Mouse (Mus musculus) adrenal gland (tissue): ENCODE data around the gene Ank3.

Experiments used
- intact Hi-C: fragments of 180-260 bp; cut with DNase I; formaldehyde crosslinking; loops from one replicate; pipeline ENCODE4 v1.15.1; 2025

Ank3 gene

DNA sequence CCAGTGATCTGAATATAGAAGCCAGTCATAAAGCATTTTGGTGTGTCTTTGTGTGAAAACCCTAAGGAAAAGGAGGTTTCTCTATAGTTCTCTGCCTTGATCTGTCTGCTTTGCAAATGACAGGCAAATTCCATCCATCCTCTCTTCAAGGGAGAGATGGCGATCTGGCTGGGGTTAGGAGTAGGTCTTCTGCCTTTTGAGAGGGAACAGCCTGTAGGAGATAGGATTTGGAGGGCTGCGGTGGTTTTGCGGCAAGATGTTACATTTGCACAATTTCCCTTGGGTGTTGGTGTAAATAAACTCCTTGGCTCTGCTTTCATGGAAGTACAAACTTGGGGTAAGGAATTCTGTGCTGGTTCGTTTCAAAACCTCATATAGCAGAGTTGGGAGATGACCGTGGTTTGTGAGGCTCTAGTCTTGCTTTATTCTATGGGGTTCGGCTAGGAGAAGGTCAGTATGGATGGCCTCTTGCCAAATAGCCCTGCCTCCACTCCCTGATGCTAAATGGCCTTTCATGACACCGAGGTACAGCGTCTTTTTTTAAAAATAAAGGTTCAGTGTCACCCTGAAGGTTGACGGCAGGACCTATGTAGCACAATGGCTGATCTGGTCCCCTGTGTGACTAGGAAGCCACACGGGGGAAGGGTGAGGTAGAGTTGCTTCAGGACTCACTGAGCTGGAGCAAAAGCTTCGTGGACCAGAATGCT is 309.4 kb downstream of the Ank3 start:
- intact Hi-C loops, result no loop called here

DNA sequence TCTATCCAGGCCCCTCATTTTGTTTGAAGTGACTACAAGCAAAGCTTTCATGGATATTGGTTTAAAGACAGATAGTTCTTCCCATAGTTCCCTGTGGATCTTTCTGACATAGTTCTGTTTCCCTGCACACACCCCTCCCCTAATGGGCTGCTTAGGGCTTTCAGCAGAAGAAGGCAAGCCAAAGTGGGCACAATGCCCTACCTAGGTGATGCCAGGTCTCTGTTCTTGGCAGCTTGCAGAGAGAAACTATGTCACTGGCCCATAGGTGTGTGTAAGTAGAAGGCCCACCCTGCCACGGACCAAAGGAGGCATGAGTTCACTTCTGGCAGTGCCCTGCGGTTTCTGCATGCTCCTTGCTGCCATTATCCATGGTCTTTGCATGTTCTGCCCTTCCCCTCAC is 311.1 kb downstream of the Ank3 start:
- intact Hi-C loops, result no loop called here

DNA sequence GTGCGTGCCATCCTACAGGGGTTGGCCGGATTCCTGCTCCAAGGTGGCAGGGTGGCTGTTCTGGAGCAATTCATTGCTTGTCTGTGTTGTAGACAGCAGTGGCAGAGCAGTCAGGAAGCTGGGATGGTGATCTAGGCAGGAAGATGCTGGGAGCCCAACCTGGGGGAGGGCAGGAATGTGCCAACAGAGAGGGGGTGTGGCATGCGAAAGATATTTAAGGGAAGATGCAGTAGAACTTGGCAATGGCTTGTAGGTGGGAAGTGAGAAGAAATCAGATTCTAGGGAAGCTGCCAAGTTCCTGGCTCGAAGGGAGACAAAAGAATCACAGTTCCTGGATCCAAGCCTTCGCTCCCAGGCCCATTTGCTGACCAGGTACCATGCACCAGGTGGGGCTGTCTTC is 312.2 kb downstream of the Ank3 start:
- intact Hi-C loops, result no loop called here

DNA sequence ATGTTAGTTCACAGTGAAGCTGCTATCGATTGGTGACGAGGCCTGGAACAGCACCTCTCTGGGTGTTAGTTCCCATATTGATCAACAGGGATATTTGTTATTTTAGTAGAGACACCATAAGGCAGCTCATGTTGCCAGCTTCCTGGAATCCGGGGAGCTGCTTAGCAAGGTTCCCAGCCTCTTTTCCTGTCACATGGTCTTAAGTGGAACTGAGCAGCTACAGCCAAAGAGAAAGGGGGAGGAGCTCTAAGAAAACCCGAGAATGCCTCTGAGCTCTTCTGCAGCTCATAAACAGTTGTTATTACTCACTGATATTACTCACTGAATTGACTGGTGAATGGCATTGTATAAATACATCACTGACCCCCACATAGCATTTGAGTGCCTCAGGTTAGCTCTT is 318.3 kb downstream of the Ank3 start:
- intact Hi-C loops, result no loop called here

DNA sequence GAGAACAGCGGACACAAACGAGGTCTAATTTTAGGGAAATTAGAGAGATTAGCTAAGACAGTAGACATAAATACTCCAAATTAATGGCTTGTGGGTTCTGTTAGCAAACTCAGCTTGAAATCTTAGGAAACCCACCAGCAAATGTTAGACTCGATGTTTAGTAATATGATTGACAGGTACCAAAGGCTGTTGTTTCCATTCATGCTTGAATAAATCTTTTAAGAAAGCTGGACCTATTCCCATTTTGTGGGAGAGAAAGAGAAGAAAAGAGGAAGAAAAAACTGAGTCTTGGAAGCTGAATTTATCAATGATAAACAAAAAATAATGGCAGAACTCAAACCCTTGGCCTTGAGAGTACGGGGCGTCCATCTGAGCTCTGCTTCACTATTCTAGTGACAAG is 320.8 kb downstream of the Ank3 start:
- intact Hi-C loops, result no loop called here

DNA sequence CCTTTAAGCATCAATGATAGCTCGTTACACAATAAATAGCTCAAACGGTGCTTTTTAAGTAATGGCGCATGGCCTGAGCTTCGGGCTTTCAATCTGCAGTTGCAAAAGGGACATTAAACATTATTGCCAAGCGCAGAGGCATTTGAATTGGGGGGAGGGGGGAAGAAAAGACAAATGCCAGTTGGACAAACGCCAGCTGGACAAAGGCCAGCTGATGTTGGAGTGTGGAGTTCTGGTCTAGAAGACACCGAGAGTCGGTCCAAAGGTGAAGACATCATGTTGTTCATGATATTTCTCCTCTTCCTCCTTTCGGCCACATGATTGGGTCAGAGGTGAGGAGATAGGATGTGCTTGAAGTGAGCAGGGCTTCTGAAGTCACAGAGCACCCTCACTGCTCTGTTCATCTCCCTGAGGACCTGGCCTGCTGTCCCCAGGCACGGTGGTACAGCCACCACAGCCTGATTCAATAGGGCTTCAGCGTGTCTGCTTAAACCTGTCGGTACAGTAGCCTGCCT is 321.4 kb downstream of the Ank3 start:
- intact Hi-C loops, result no loop called here

DNA sequence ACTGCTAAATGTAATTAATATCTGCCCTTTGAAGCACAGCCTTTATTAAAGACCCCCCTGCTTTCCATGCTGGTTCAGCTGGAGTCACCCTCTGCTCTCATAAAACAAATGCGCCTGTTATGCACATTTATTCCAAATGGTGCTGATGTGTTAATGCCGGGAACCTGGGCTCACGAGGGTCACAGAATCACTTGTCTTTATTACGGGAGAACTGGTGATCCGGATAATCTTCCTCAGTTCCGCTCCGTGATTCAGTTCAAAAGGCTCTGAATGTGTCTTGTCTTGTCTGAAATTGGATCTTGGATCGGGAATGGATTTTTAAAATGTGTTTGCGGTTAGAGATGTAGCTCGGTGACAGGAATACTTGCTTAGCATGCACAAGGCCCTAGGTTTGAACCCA is 321.9 kb downstream of the Ank3 start:
- intact Hi-C loops, result no loop called here

DNA sequence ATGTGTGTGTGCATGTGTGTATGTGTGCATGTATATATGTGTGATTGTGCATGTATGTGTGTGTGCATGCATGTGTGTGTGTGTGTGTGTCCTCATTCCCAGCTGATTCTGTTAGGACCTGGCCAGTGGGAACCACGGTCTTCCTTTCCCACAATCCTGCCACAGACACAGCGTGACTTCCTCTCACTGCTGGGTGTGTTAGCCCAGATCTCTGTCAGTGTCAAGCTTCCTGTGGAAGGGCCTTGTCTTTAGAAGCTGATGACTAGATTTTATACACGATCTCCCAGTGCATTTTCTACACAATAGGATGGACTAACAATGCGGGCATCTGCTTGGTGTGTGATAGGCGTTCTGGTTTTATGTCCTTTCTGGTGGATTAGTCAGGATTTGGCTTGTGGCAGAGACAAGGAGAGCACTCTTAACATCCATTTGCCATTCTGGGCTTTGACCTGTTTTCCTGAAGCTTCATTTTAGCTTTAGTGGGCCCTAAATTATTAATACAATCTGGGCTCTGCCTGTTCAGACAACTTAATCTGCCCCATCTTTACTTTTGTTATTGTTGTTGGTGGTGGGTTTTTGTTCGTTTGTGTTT is 322.4 kb downstream of the Ank3 start:
- intact Hi-C loops, result no loop called here

DNA sequence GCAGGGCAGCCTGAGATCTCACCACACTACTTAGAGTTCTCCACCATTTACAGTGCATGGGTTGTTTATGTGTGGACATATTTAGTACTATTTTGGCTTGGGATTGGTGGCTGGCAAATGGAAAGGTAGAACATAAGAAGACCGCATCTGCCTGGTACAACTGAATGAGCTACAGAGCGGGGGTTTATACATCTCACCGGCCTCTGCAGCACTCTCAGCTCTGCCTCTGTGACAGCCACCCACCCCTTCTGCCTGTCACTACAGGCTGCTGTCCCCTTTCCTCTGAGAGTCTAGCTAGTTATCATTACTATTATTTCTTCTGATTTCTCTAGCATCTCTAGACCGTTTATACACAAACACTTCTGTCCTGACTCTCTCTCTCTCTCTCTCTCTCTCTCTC is 325.6 kb downstream of the Ank3 start:
- intact Hi-C loops, result no loop called here

DNA sequence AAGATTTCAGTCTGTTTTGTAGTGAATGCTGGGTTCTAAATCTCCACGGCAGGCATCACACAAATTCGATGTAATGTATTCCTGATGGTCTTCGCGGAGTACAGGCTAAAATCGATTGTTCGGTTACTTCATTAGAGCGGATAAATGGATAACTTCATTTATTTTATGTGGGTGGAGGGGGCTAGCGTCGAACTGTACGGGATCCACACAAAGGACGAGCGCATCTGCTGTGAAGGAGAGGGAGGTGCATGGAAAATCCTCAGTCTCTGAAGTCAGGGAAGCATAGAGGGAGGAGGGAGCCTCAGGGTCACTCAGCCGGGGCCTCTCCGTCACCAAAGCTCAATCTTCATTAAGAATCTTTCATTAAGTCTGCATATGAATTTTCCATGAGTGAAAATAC is 326.5 kb downstream of the Ank3 start:
- intact Hi-C loops, result no loop called here

DNA sequence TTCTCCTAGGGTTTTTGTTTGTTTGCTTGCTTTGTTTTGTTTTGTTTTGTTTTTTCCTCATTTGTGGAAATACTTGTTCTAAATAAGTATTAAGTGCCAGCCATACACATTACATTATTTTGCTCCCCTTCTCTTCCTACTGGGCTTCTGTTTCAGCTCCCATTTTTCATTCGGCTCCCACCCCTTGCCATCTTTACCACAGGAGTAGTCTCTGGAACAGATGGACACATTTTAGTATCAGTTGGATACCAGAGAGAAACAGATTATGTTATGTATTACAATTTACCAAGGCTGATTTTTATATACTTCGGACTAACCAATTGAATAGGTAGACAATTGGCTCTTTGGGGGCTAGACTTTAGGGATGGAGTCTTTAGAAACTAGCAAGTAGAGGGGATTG is 327.7 kb downstream of the Ank3 start:
- intact Hi-C loops, result no loop called here

DNA sequence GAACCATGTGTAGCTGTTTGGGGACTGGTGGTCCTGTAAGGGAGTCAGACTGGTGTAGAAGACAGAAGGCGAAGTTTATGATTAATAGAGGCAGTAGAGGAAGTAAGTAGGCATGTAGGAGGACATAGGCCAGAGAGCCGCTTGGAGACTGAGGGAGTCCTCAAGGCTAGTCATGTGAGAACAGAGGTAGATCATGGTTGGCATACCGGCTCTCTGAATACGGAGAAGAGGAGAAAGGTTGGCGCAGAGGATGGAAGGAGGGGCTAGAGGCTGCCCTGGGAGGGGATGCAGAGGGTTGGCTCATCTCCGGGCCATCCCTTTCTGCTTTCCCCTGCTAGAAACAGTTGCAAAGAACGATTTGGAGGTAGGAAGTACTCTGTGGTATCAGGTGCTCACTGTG is 328.2 kb downstream of the Ank3 start:
- intact Hi-C loops, result no loop called here

DNA sequence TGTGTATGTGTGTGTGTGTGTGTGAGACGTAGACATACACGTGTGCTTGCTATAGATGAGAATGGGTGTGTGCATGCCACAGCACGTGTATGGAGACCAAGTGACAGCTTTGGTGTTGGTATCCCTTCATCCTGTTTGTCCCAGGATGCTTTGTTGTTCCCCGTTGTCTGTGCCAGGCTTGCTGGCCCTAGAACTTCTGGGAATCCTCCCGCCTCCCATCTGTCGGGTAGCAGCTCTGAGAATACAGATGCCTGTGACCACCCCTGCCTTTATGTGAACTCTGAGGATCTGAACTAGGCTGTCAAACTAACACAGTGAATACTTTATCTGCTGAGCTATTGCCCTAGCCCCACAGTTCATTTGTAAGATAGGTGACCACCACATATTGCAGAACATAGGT is 330.3 kb downstream of the Ank3 start:
- intact Hi-C loops, result no loop called here

DNA sequence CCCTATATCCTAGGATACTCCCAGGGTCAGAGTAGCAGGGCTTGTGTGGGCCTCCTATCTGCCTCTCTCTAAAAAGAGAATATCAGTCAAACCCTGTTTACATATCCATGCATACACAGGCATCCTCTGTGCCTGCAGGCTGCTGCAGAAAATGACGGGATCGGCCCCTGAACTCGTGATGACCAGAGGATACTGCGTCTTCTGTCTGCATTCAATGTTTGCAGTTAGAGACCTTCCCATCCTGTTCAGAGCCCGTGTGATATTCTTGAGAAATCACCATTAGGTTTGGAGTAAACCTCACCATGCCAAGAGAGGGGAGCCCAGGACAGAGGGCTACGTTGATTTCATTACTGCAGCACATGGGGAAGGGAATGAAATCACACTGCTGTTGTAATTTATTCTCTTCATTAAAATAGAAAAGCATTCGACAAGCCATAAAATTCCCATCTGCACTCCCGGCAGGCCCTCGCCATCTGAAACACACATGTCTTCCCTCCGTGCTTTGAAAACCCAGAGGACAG is 331.8 kb downstream of the Ank3 start:
- intact Hi-C loops, result no loop called here

DNA sequence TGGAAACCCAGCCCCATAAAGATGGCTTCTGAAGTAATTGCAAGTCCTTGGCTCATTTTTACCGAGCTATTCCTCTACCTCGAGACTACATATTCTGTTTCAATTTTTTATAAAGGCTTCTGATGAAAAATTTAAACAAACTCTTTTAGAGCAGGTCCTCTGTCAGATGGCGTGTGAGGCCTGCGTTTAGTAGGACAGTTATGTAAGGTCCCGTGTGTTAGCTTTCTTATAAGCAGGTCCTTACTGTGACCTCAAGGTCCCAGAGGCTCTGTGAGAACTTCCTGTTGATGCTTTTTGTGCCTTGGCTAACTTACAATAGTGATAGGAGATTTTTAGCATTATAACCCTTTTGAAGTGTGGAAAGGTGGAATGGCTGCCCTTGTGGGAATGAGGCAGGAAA is 332.8 kb downstream of the Ank3 start:
- intact Hi-C loops, result no loop called here

DNA sequence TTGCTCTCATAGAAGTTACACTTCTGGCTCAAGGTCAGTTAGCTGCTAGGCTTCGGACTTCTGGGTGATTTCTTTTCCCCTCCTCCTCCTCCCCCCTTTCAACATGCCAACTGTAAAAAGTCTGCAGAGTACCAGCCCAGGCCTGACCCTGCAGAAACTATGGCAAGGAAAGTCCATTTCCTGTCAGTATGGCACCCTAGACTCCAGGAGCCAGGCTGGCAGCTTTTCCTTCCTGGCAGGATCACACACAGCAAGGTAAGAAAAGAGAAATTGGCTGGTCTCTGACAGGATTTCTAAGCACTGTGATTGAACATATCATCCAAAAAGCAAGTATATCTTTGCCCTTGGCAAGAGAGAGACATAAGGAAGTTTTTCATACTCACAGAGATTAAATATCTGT is 333.3 kb downstream of the Ank3 start:
- intact Hi-C loops, result no loop called here

DNA sequence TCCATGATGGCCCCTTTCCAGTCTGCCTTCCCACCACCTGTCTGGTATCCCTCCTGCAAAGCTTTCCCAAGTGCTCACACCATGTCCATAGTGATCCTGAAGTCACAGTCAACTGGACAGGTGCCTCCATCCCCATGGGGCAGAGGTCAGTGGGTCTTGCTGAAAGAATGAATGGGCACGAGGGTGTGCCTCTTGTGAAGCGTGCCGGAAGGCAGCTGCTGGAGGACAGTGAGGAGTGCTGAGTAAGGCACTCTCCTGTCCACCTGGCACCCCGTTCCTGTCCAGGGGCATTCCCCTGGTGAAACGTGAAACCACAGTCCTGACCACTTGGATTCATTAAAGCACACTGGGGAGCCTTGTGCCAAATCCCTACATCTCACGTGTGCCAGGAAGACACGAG is 337.7 kb downstream of the Ank3 start:
- intact Hi-C loops, result no loop called here

DNA sequence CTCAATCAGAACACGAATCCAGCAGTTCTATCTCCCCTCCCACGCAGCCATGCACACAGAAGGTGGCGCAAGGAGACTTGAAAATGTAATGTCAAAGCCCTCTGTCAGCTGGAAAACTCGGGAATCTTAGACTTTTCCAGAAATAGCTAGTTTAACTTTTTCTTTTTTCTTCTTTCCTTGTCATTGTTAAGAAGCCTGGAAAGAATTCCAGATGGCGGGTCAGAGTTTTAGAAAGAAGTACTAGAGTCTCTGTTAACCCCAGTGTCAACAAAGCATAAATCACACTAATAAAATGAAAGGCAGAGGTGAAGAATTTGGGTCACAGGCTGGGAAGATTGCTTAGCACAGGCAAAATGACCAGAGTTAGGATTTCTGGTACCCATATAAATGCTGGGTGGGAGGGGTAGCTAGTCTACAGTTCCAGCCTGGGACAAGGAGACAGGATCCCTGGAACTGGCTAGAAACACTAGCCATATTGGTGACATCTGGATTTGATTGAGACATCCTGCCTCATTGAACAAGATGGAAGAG is 340.2 kb downstream of the Ank3 start:
- intact Hi-C loops, result no loop called here

DNA sequence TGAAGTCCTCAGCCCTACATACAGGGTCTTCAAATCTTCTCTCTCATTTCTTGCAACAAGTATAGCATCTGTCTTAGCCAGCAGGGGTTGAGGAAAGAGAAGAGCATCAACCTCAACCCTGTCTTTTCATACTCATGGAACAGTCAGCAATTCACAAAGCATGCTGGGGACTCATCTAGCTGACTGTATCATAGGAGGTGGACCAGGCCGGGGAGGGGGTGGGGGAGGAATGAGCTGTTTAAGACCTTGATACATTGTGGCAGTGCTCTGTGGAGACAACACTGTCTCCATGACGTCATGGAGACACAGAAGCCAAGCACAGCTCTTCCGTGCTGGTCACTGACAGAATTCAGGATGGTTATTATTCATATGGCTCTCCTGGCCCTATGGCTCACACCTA is 344.0 kb downstream of the Ank3 start:
- intact Hi-C loops, result no loop called here

DNA sequence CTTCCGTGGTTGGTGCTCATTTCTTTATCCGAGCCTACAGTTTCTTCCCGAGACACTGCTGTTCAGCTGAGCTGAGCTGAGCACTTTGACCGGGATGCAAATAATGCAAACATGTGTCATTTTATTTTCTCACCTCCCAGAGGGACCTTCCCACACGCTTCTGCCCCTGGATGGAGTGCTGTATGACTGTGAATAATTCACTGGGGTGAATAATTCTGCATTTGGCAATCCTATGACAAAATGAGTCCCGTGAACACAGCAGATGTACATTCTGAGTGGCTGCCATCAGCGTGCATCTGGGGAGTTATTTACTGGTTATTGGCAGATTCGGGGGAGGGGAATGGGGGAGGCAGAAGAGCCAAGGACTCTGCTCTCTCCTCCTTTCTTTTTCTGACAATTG is 345.6 kb downstream of the Ank3 start:
- intact Hi-C loops, result no loop called here

DNA sequence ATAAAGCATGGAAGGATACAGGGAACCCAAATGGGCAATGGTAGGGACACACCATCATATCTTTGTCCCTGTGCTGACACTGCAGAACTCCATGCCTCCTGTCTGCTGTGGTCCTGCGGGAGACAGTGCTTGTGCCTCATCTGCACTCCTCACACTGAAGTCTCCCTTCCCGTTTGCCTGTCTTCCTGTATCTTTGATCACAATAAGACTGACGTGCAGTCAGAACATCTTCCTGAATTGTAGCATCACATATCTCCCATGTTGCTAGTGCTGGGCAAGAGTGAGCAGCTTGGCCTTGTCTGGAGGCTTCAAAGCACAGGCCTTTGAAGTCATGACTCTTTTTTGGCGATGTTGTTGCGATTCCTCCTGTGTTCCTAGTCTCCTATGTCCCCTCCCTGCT is 346.3 kb downstream of the Ank3 start:
- intact Hi-C loops, result no loop called here

DNA sequence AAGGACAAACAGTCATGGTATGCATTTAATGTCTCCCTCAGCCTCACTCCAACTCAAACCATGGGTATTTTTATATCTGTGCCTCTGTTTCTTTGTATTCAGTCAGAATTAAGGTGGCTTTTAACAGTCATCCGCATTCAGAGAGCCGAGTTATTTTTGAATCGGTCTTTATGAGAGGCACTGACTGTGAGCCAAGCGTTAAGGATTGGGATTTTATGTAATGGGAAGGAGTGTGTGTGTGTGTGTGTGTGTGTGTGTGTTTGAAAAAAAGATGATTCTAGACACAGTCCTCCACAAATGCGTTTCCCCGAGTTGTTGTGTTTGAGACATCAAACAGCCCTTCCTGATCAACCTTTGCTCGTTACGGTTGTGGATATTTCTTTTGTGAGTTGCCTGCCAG is 347.7 kb downstream of the Ank3 start:
- intact Hi-C loops, result no loop called here

DNA sequence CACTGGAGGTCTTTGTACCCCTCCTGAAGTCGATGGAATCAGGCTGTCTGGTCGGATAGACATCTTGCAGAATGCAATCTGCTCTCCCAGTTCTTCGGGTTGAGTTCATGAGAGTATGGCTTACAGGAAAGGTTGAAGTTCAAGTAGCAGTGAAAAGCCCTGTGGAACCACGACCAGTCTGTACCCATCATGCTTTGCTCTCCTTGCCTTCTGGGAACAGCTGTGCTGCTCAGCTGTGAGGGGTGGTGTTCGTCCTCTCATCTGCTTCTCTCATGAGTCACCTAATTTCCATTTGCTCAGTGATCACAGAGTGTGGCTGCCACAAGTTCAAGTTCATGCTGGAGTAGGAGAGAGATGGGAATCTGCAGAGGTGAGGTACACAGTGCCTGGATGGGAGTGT is 348.2 kb downstream of the Ank3 start:
- intact Hi-C loops, result no loop called here
